Mouse (Mus musculus): ENCODE measurements around the gene Calm3. TPM values are rescaled to one million over a fixed set of nuclear protein-coding genes. Genes with fewer than 3 reads are reported as not detected.
A peak's percentile ranks its signal among the peaks of the same experiment; 100 is the strongest.

The Calm3 gene
- polyA plus RNA-seq, 1 experiment from 2014 or later, result 527 TPM

DNA sequence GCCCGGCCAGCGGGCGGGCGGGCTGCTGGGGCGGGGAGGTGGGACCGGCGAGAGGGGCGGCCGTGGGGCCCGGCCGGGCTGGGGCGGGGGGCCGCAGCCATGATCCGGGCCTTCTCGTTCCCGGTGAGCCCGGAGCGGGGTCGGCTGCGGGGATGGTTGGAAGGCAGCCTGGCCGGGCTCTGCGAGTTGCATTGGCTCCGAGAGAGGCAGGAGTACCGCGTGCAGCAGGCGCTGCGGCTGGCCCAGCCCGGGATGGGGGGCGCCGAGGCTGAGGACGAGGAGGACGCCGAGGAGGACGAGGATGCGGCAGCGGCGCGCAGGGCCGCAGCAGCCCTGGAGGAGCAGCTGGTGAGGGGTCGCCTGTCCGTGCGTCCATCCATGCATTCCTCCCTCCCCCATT lies 48.6 kb downstream of the Calm3 start:
- under 1% methylated on average over 36 of the region's 42 CpGs for WGBS
- Histone ChIP-seq H3K4me3 (replicated peaks; ENCODE audit: low read length) (peak overlapping the region; percentile 62), H3K27ac (peak overlapping the region; percentile 83), H3K4me2 (replicated peaks) (peak overlapping the region; percentile 71), H3K9ac (peak overlapping the region; percentile 75), H3K36me3 (replicated peaks; ENCODE audit: control insufficient read depth, insufficient read depth) (peaks cover 12% of the 10 kb centered on the region), H3K4me1 (replicated peaks; ENCODE audit: control insufficient read depth, insufficient read depth, low read length) (peaks cover 20% of the 10 kb centered on the region), H3K27me3 (ENCODE audit: control insufficient read depth, insufficient read depth, low read length) (no peaks in the 10 kb centered on the region), H3K9me3 (ENCODE audit: control insufficient read depth, low read length) (no peaks in the 10 kb centered on the region)
- ATAC-seq (ENCODE audit: low FRiP score) (peak; percentile 56), DNase-seq (ENCODE audit: low spot score) (no peak)

DNA sequence AGATGAGACGGTGACA lies 48.8 kb downstream of the Calm3 start, which contains the start of gene Dact3:
Gene Dact3, plus strand, starts transcription at position 8 of the 16 bp plus-strand sequence.
- Histone ChIP-seq H3K4me1 (replicated peaks; ENCODE audit: control insufficient read depth, insufficient read depth, low read length) (peaks cover 18% of the 10 kb centered on the region), H3K4me3 (replicated peaks; ENCODE audit: low read length) (peak within 1 kb of the TSS; percentile 62), H3K27me3 (ENCODE audit: control insufficient read depth, insufficient read depth, low read length) (no peaks in the 10 kb centered on the region), H3K4me2 (replicated peaks) (peak within 1 kb of the TSS; percentile 71), H3K27ac (peak within 1 kb of the TSS; percentile 89), H3K9ac (peak within 1 kb of the TSS; percentile 75), H3K9me3 (ENCODE audit: control insufficient read depth, low read length) (no peaks in the 10 kb centered on the region), H3K36me3 (replicated peaks; ENCODE audit: control insufficient read depth, insufficient read depth) (peaks cover 12% of the 10 kb centered on the region)
- ATAC-seq (ENCODE audit: low FRiP score), result no peak
- DNase-seq (ENCODE audit: low spot score), result no peak
- WGBS, result 0% methylated on average over 1 of the region's 1 CpGs

DNA sequence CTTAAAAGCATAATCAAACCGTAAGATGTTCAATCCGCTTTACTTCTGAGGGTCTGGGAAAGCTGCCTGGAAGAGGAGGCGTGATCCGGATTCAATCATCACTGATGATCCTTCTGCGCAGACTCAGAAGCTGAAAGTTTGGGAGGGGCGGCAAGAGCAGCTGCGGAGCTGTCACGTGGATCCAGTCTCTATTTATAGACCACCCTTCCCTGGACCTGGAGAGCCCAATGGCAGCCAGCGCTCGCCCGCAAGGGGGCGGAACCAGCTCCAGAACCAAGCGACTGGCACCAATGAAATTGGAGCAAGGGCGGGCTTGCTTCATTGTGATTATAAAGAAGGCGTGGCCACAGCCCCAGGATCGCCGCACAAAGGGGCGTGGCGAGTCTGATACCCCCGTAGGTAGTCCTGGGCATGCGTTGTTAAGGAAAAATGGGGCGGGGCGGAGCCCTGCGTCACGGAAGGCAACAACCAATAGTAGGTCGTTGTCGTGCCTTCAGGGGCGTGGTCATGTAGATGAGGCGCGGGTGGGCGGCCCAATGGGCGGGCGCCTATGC lies 49.1 kb downstream of the Calm3 start:
- Histone ChIP-seq H3K36me3 (replicated peaks; ENCODE audit: control insufficient read depth, insufficient read depth) (peaks cover 12% of the 10 kb centered on the region), H3K4me1 (replicated peaks; ENCODE audit: control insufficient read depth, insufficient read depth, low read length) (peaks cover 16% of the 10 kb centered on the region), H3K9ac (peak overlapping the region; percentile 14; the same call in 1 of the 2 replicates), H3K4me3 (replicated peaks; ENCODE audit: low read length) (peak overlapping the region; percentile 62), H3K27me3 (ENCODE audit: control insufficient read depth, insufficient read depth, low read length) (no peaks in the 10 kb centered on the region), H3K27ac (peak overlapping the region; percentile 89), H3K4me2 (replicated peaks) (peak overlapping the region; percentile 71), H3K9me3 (ENCODE audit: control insufficient read depth, low read length) (no peaks in the 10 kb centered on the region)
- under 1% methylated on average over 33 of the region's 33 CpGs for WGBS
- peak; percentile 100 for DNase-seq (ENCODE audit: low spot score)
- peak; percentile 97 for ATAC-seq (ENCODE audit: low FRiP score)

GRCm38 (mm10) chr7:16874190-16874589 lies 49.7 kb downstream of the Calm3 start:
- Histone ChIP-seq H3K27me3 (ENCODE audit: control insufficient read depth, insufficient read depth, low read length) (no peaks in the 10 kb centered on the region), H3K4me3 (replicated peaks; ENCODE audit: low read length) (peak overlapping the region; percentile 33), H3K36me3 (replicated peaks; ENCODE audit: control insufficient read depth, insufficient read depth) (peaks cover 10% of the 10 kb centered on the region), H3K4me2 (replicated peaks) (peak overlapping the region; percentile 52), H3K27ac (peak overlapping the region; percentile 89), H3K9ac (peak overlapping the region; percentile 14; the same call in 1 of the 2 replicates), H3K4me1 (replicated peaks; ENCODE audit: control insufficient read depth, insufficient read depth, low read length) (peaks cover 17% of the 10 kb centered on the region), H3K9me3 (ENCODE audit: control insufficient read depth, low read length) (no peaks in the 10 kb centered on the region)
- peak; percentile 75 for DNase-seq (ENCODE audit: low spot score)
- WGBS, result 6% methylated on average over 17 of the region's 17 CpGs
- no peak for ATAC-seq (ENCODE audit: low FRiP score)

DNA sequence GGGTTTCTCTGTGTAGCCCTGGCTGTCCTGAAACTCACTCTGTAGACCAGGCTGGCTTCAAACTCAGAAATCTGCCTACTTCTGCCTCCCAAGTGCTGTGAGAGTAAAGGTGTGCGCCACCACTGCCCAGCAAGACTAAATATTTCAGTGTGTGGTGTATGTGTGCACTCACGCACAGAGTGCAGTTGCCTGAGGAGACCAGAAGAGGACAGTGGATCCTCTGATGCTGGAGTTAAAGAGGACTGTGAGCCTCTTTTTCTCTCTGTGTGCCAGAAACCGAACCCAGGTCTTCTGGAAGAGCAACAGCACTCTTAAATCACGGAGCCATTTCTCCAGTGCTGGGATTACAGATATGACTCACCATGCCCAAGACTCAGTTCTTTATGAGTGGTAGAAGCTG lies 50.5 kb downstream of the Calm3 start:
- Histone ChIP-seq H3K4me3 (replicated peaks; ENCODE audit: low read length) (no peak overlapping the region), H3K27ac (no peak overlapping the region), H3K36me3 (replicated peaks; ENCODE audit: control insufficient read depth, insufficient read depth) (peaks cover 6% of the 10 kb centered on the region; the same call in 1 of the 2 replicates), H3K9me3 (ENCODE audit: control insufficient read depth, low read length) (no peaks in the 10 kb centered on the region), H3K4me2 (replicated peaks) (peak overlapping the region; percentile 52; the same call in 1 of the 2 replicates), H3K4me1 (replicated peaks; ENCODE audit: control insufficient read depth, insufficient read depth, low read length) (peaks cover 19% of the 10 kb centered on the region), H3K27me3 (ENCODE audit: control insufficient read depth, insufficient read depth, low read length) (no peaks in the 10 kb centered on the region), H3K9ac (no peak overlapping the region)
- ATAC-seq (ENCODE audit: low FRiP score) (no peak), DNase-seq (ENCODE audit: low spot score) (no peak)
- WGBS, result 88% methylated on average over 4 of the region's 4 CpGs

DNA sequence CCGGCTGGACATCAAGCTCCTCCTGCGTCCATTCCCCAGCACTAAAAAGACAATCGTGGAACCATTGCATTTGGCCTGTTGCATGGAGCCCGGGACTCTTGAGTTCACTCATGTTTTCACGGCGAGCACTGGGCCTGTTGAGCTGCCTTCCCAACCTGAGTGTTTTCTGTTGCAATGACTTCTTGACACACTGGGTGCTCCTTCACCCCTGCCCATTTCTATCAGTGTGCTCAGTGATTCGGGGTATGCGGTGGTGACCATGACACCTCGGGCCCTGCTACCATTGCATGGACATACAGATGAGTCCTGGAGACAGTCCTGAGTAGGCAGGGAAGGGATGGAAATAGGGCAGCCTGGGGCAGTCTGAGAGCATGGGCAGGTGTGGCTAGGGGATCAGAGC lies 51.4 kb downstream of the Calm3 start:
- no peak overlapping the region for H3K9ac ChIP-seq
- H3K9me3 ChIP-seq (ENCODE audit: control insufficient read depth, low read length), result no peaks in the 10 kb centered on the region
- H3K4me2 ChIP-seq (replicated peaks), result no peak overlapping the region
- H3K27me3 ChIP-seq (ENCODE audit: control insufficient read depth, insufficient read depth, low read length), result no peaks in the 10 kb centered on the region
- no peak overlapping the region for H3K4me3 ChIP-seq (replicated peaks; ENCODE audit: low read length)
- H3K27ac ChIP-seq, result no peak overlapping the region
- 97% methylated on average over 9 of the region's 9 CpGs for WGBS
- no peak for ATAC-seq (ENCODE audit: low FRiP score)
- H3K4me1 ChIP-seq (replicated peaks; ENCODE audit: control insufficient read depth, insufficient read depth, low read length), result peaks cover 19% of the 10 kb centered on the region
- DNase-seq (ENCODE audit: low spot score), result no peak
- peaks cover 6% of the 10 kb centered on the region; the same call in 1 of the 2 replicates for H3K36me3 ChIP-seq (replicated peaks; ENCODE audit: control insufficient read depth, insufficient read depth)

DNA sequence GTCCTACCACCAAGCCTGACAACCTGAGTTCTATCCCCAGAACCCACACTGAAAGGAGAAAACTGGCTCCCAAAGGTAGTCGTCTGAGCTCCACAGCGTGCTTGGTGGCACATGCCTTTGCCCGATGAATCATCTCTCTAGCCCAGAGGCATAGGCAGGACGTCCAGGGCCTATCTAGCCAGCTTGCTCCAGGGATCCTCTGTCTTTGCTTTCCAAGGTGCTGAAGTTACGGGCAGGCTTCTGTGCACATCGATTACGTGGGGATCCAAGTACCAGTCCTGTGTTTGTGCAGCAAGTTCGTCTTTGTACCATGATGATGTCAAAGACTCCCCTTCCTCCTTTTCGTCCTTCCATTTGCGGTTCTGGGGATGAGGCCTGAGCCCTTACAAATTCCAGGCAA lies 52.3 kb downstream of the Calm3 start:
- Histone ChIP-seq H3K4me1 (replicated peaks; ENCODE audit: control insufficient read depth, insufficient read depth, low read length) (peaks cover 11% of the 10 kb centered on the region), H3K4me3 (replicated peaks; ENCODE audit: low read length) (no peak overlapping the region), H3K36me3 (replicated peaks; ENCODE audit: control insufficient read depth, insufficient read depth) (peaks cover 10% of the 10 kb centered on the region; the same call in 1 of the 2 replicates), H3K4me2 (replicated peaks) (no peak overlapping the region), H3K9me3 (ENCODE audit: control insufficient read depth, low read length) (no peaks in the 10 kb centered on the region), H3K27ac (no peak overlapping the region), H3K9ac (no peak overlapping the region), H3K27me3 (ENCODE audit: control insufficient read depth, insufficient read depth, low read length) (no peaks in the 10 kb centered on the region)
- WGBS, result 79% methylated on average over 10 of the region's 10 CpGs
- ATAC-seq (ENCODE audit: low FRiP score) (no peak), DNase-seq (ENCODE audit: low spot score) (no peak)

- ATAC-seq (ENCODE audit: low FRiP score) (peak; percentile 98), DNase-seq (ENCODE audit: low spot score) (peak; percentile 89)
- H3K4me3 ChIP-seq (replicated peaks; ENCODE audit: low read length), result peak overlapping the region; percentile 25
- peak overlapping the region; percentile 84 for H3K27ac ChIP-seq
- 8% methylated on average over 16 of the region's 16 CpGs for WGBS
- no peaks in the 10 kb centered on the region for H3K27me3 ChIP-seq (ENCODE audit: control insufficient read depth, insufficient read depth, low read length)
- no peaks in the 10 kb centered on the region for H3K9me3 ChIP-seq (ENCODE audit: control insufficient read depth, low read length)
- peaks cover 24% of the 10 kb centered on the region for H3K36me3 ChIP-seq (replicated peaks; ENCODE audit: control insufficient read depth, insufficient read depth)
- peaks cover 3% of the 10 kb centered on the region; the same call in 1 of the 2 replicates for H3K4me1 ChIP-seq (replicated peaks; ENCODE audit: control insufficient read depth, insufficient read depth, low read length)
- peak overlapping the region; percentile 48 for H3K9ac ChIP-seq
- H3K4me2 ChIP-seq (replicated peaks), result peak overlapping the region; percentile 48
Observed at GRCm38 (mm10) chr7:16869497-16869896, 54.4 kb downstream of the Calm3 start.

DNA sequence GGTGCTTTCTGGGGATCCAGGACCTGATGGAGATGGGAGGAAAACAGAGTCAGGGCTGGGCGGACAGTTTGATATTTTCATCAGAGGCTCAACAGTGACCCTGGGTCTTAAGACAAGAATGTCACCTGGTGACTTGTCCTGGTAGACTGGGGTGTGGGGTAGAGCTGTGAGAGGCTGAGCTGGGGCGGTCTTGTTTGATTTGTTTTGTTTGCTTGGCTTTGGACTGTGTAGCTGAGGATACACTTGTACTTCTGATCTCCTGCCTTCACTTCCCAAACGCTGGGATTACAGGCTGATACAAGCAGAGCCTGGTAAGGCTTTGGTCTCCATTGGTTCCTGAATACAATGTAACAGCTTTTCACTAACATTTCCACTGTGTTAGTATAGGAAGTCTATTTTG lies 56.4 kb downstream of the Calm3 start:
- no peak overlapping the region for H3K9ac ChIP-seq
- no peaks in the 10 kb centered on the region for H3K9me3 ChIP-seq (ENCODE audit: control insufficient read depth, low read length)
- H3K27me3 ChIP-seq (ENCODE audit: control insufficient read depth, insufficient read depth, low read length), result no peaks in the 10 kb centered on the region
- H3K4me1 ChIP-seq (replicated peaks; ENCODE audit: control insufficient read depth, insufficient read depth, low read length), result 0 out of 2 replicates have a peak, but pooled peaks cover 3% of the 10 kb centered on the region
- no peak overlapping the region for H3K4me2 ChIP-seq (replicated peaks)
- H3K36me3 ChIP-seq (replicated peaks; ENCODE audit: control insufficient read depth, insufficient read depth), result peaks cover 34% of the 10 kb centered on the region
- no peak overlapping the region for H3K4me3 ChIP-seq (replicated peaks; ENCODE audit: low read length)
- no peak overlapping the region for H3K27ac ChIP-seq
- WGBS, result 89% methylated on average over 3 of the region's 3 CpGs
- no peak for ATAC-seq (ENCODE audit: low FRiP score)
- no peak for DNase-seq (ENCODE audit: low spot score)
